Mouse (Mus musculus): ENCODE results near the gene Ccser1.

GRCm38 (mm10) chr6:61203344-61203743 is 23.2 kb downstream of the Ccser1 start:
- no peak for TF ChIP-seq POLR2A (IDR thresholded peaks at IDR 0.05; ENCODE audit: borderline replicate concordance, insufficient read depth, low read length)
- no peak for TF ChIP-seq CTCF (IDR thresholded peaks at IDR 0.05; ENCODE audit: borderline replicate concordance, insufficient read depth, low read depth, low read length)

Measured in cerebellum, adult 2 months (tissue).